Mouse (Mus musculus) gastrocnemius, postnatal 36 days (tissue): ENCODE measurements around the gene Ifnk. TPM values are rescaled to one million over a fixed set of nuclear protein-coding genes. Genes with fewer than 3 reads are reported as not detected.

Source experiments
- DNase-seq, 2 experiments: peaks; one replicate each; pipeline ENCODE4 v3.0.0; 2022
- intact Hi-C: fragments of 180-260 bp; cut with DNase I; formaldehyde crosslinking; loops from one replicate; pipeline ENCODE4 v1.15.1; 2025
- total RNA-seq, 2 experiments: library from RNA; stranded (reverse); gene quantifications; 2 replicates each; pipeline ENCODE4 v1.2.3; 2021

Gene Ifnk
- total RNA-seq, 2 experiments from 2014 or later: not detected

DNA sequence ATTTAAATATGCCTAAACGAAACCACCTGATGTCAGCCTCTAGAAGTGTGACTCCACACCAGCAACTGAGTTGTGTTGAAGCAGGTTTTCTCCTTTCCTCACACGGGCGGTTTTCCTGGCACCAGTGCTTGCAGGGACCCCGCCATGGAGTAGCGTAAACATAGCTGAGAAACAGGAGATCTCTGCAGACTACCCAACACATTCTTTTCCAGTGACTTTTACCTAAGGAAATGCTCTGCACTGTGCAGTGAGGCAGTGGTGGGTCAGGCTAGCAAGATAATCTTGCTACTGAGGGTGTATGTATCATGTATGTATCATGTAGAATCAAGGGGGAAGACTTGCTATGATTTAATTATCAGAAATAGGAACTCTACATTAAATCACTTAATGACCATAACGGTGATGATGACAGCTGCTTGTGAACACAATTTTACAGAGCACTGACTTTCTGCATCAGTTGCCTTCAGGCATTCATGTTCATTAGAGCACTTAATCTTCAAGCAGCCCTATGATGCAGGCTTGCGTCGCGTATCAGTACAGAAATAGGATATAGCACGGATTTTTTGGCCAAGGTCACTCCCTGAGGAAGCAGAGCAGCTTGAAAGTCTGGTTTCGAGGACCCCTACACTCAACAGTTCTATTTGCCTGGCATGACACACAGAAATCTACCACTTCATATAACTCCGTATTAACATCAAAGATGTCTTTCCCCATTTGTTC is 26.2 kb downstream of the Ifnk start:
- intact Hi-C loops: no loop called here
- no peak for DNase-seq

- DNase-seq: no peak
- intact Hi-C loops: no loop called here
These were observed 35.9 kb downstream of the Ifnk start for GRCm38 (mm10) chr4:35187617-35188326.

DNA sequence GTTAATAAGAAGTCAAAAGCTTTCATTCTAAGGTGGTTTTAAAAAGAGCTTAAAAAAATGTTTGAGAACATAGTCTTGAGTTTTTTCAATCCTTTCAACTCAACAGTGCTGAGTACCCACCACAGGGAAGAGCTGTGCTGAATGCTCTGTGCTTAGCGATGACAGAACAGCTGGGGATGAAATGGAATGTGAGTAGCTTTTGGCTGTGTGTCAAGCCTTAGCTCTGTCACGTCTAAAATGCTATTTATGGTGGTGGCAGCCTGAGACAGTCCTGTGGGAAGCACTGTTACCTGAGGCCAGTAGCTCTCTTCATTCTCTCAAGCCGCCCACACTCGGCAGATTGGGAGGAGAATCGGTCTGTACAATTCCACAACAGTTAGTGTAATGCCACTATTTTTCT is 37.9 kb downstream of the Ifnk start:
- intact Hi-C loops: loop anchor here (10.0 kb wide), 1 partner anchor 235 kb away; no protein-coding TSS in a partner anchor
- DNase-seq: no peak

- intact Hi-C loops: loop anchor here (10.0 kb wide), 1 partner anchor 238 kb away; no protein-coding TSS in a partner anchor
- DNase-seq: no peak
These were observed 40.9 kb downstream of the Ifnk start for GRCm38 (mm10) chr4:35192725-35193124.

DNA sequence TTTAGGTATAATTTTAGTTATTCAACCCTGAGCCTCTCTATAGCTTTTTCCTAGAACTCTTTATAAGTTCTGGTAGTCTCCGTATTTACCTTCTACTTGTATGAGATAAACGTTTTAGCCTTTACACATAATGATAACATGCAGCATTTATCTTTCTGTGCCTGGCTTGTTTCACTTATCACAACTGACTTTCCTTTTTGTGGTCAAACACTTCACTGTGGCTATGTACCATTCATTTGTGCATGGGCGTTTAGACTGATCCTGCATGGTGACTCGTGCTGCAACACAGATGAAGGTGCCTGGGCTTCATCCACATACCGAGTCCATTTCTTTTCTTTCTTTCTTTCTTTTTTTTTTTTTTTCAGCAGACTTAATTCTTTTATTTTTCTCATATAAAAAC is 49.8 kb downstream of the Ifnk start:
- intact Hi-C loops: no loop called here
- no peak for DNase-seq

Other genes starting within 250 kb of the Ifnk start
- gene Mob3b, start 5.4 kb downstream of the Ifnk start, total RNA-seq: 1 to 10 TPM in 1 of 2 experiments, under 1 TPM in 1; 0.38 to 1.1 TPM
- 10 to 100 TPM; 10.6 to 10.7 TPM for gene C9orf72, start 74.1 kb downstream of the Ifnk start, total RNA-seq